ENCODE assay signal across 18 mouse cellular contexts in genomic region chr4:107094484-107095187, GRCm38 (mm10). TPM values are rescaled to one million over a fixed set of nuclear protein-coding genes. Genes with fewer than 3 reads are reported as not detected.
A peak's percentile ranks its signal among the peaks of the same experiment; 100 is the strongest.
DNase-seq lines count a peak whose midpoint lies in the region; ATAC-seq and TF ChIP-seq lines count a peak whose summit lies in the region.
"Had no signal": no experiment of that assay in that cellular context is flagged by ENCODE, and none has a peak within 500 bp of the region (broad histone marks: within the 10 kb centered on the region; RNA-seq: fewer than 3 reads in every experiment).

No protein-coding gene starts in this region.

- TF ChIP-seq CTCF in kidney, adult 2 months (conservative IDR thresholded peaks at IDR 0.05; ENCODE audit: insufficient read depth, insufficient read length, low read depth, low read length) = no peak

- no peak overlapping the region for H3K4me2 ChIP-seq in limb, embryonic 11.5 days (ENCODE audit: low read depth, severe bottlenecking)
- H3K4me2 ChIP-seq: limb, embryonic 15.5 days; midbrain, embryonic 12.5 days had no signal

- H3K36me3 ChIP-seq in kidney, adult 2 months (ENCODE audit: control insufficient read depth, insufficient read depth, low read length) = no peaks in the 10 kb centered on the region
- no peaks in the 10 kb centered on the region for H3K36me3 ChIP-seq in limb, embryonic 11.5 days (ENCODE audit: control insufficient read depth, insufficient read depth, low read length)
- H3K36me3 ChIP-seq: limb, embryonic 15.5 days; midbrain, embryonic 12.5 days had no signal

- intact Hi-C loops in gastrocnemius, postnatal 14 days (cut with DNase I; ENCODE audit: low total_unique reads) = no loop called here

- no peak for TF ChIP-seq POLR2A in kidney, adult 2 months (IDR thresholded peaks at IDR 0.05; ENCODE audit: low read depth, low read length)

- H3K4me3 ChIP-seq in kidney, adult 2 months (ENCODE audit: insufficient read depth, low read depth, low read length) = no peak overlapping the region
- H3K4me3 ChIP-seq in limb, embryonic 11.5 days (ENCODE audit: low read depth, low read length) = no peak overlapping the region
- H3K4me3 ChIP-seq: left cerebral cortex, adult 2 months; limb, embryonic 15.5 days; midbrain, embryonic 12.5 days had no signal

- no peak overlapping the region for H3K27ac ChIP-seq in kidney, adult 2 months (ENCODE audit: insufficient read depth, low read depth, low read length)
- peak overlapping the region; percentile 2; the same call in 1 of the 2 replicates for H3K27ac ChIP-seq in limb, embryonic 11.5 days (replicated peaks; ENCODE audit: low read depth, low read length)
- H3K27ac ChIP-seq: left cerebral cortex, adult 2 months; limb, embryonic 15.5 days; midbrain, embryonic 12.5 days had no signal

- peak; percentile 49; the same call in 1 of the 2 replicates for ATAC-seq in limb, embryonic 11.5 days (ENCODE audit: insufficient number of reproducible peaks, low FRiP score, low TSS enrichment, low read depth)
- ATAC-seq: CD4-positive, CD25-positive, alpha-beta regulatory T cell, adult 4 months; liver, postnatal 0 days had no signal

- no peaks in the 10 kb centered on the region for H3K9me3 ChIP-seq in limb, embryonic 11.5 days (ENCODE audit: control insufficient read depth, low read length)
- H3K9me3 ChIP-seq: limb, embryonic 15.5 days; midbrain, embryonic 12.5 days had no signal

- H3K4me1 ChIP-seq in kidney, adult 2 months (ENCODE audit: control insufficient read depth, insufficient read depth, low read length) = no peaks in the 10 kb centered on the region
- H3K4me1 ChIP-seq in limb, embryonic 11.5 days (ENCODE audit: control insufficient read depth, insufficient read depth, low read length) = peaks cover 28% of the 10 kb centered on the region

- no peaks in the 10 kb centered on the region for H3K27me3 ChIP-seq in kidney, adult 2 months (replicated peaks; ENCODE audit: control insufficient read depth, insufficient read depth, low read length)
- no peaks in the 10 kb centered on the region for H3K27me3 ChIP-seq in limb, embryonic 11.5 days (ENCODE audit: control insufficient read depth, insufficient read depth, low read length)
- H3K27me3 ChIP-seq: limb, embryonic 15.5 days; midbrain, embryonic 12.5 days had no signal

- peak; percentile 29 for DNase-seq in kidney, adult 2 months
- no peak for DNase-seq in kidney, postnatal 10 days
- DNase-seq in NIH3T3 (ENCODE audit: low read depth) = peak; percentile 41
- peak; percentile 60 for DNase-seq in embryo, embryonic 11 days
- DNase-seq in limb, embryonic 11.5 days (ENCODE audit: low spot score) = peak; percentile 65
- no peak for DNase-seq in lung, postnatal 10 days
- DNase-seq in gastrocnemius, postnatal 14 days = no peak
- DNase-seq: cerebellum, postnatal 14 days; kidney, adult 18-20 months; liver, postnatal 0 days; lung, postnatal 36 days had no signal

- no peak overlapping the region for H3K9ac ChIP-seq in limb, embryonic 11.5 days (ENCODE audit: low read length)
- H3K9ac ChIP-seq: limb, embryonic 15.5 days; liver, postnatal 0 days; midbrain, embryonic 12.5 days had no signal

- 77% methylated on average over 16 of the region's 16 CpGs for WGBS in kidney, adult 2 months
- 68% methylated on average over 16 of the region's 16 CpGs for WGBS in limb, embryonic 11.5 days

RNA-seq across cellular contexts. Expression of gene Cdcp2, which starts 2.1 kb away (rescaled TPM):
- 0.05 TPM in 1 of 2 replicates, not detected in the other for polyA plus RNA-seq in kidney, adult 2 months (2012; rRNA removed)
- not detected in 2 replicates for polyA plus RNA-seq in limb, embryonic 11.5 days (2014; fragmentation: Nextera tagmentation; extraction: Ambion mirVana)
- total RNA-seq in gastrocnemius, postnatal 14 days (2021) = not detected
- total RNA-seq: heart, adult 8-10 months; hematopoietic stem cell, adult 5-6 weeks; layer of hippocampus, adult 8-10 months; left cerebral cortex, adult 2 months had no signal
- polyA plus RNA-seq: CD4-positive, CD25-positive, alpha-beta regulatory T cell, adult 4 months; limb, embryonic 15.5 days; liver, postnatal 0 days had no signal

RNA-seq across cellular contexts. Expression of gene Cyb5rl, which starts 27.8 kb away (rescaled TPM):
- polyA plus RNA-seq in kidney, adult 2 months (2012; rRNA removed) = 19.0 and 21.7 TPM in 2 replicates
- polyA plus RNA-seq in limb, embryonic 11.5 days (2014; fragmentation: Nextera tagmentation; extraction: Ambion mirVana) = 7.2 and 7.3 TPM in 2 replicates
- 10 to 100 TPM; 16.2 to 17.1 TPM for total RNA-seq in gastrocnemius, postnatal 14 days (2021)

RNA-seq across cellular contexts. Expression of gene Mrpl37, which starts 28.0 kb away (rescaled TPM):
- polyA plus RNA-seq in kidney, adult 2 months (2012; rRNA removed) = 111 and 118 TPM in 2 replicates
- 131 and 133 TPM in 2 replicates for polyA plus RNA-seq in limb, embryonic 11.5 days (2014; fragmentation: Nextera tagmentation; extraction: Ambion mirVana)
- total RNA-seq in gastrocnemius, postnatal 14 days (2021) = 10 to 100 TPM; 75.8 to 84.3 TPM

Comparison
In these comparisons a context has a peak if more than half of its experiments do, and no peak if none do; other contexts are left out.
1. DNase-seq: peak in kidney, adult 2 months (single experiment), NIH3T3 (single experiment), embryo, embryonic 11 days (single experiment) and limb, embryonic 11.5 days (single experiment); none in kidney, postnatal 10 days (single experiment), lung, postnatal 10 days (single experiment) and gastrocnemius, postnatal 14 days (single experiment).